Mouse (Mus musculus) CH12F3 (cell line): ENCODE measurements around the gene Olfr952.

Source experiments
- in situ Hi-C: fragments of 300-500 bp; cut with MboI; formaldehyde crosslinking; loops from 2 replicates; pipeline ENCODE4 v1.14.3; 2020; ENCODE audit warnings: low sequenced_read_pairs

Olfr952 gene

GRCm38 (mm10) chr9:39427048-39427447 lies at the start of gene Olfr952:
Gene Olfr952 (minus strand): TSS chr9:39427148.
- in situ Hi-C loops: no loop called here

GRCm38 (mm10) chr9:39471844-39472243 lies 44.9 kb upstream of the Olfr952 start, which contains the start of gene Olfr955:
Gene Olfr955 (minus strand): TSS chr9:39471944.
- in situ Hi-C loops: no loop called here

GRCm38 (mm10) chr9:39456401-39456800 lies 29.5 kb upstream of the Olfr952 start, which contains the start of gene Olfr954:
Gene Olfr954 (plus strand): TSS chr9:39456701.
- in situ Hi-C loops: no loop called here

- in situ Hi-C loops: no loop called here
Observed at GRCm38 (mm10) chr9:39387110-39387509, 39.8 kb downstream of the Olfr952 start, which contains the start of gene Olfr951. Gene Olfr951 (plus strand): TSS chr9:39387410.
